Mouse (Mus musculus) stomach, embryonic 14.5 days (tissue): Measurements from ENCODE around the gene Gm45716. TPM values are rescaled to one million over a fixed set of nuclear protein-coding genes. Genes with fewer than 3 reads are reported as not detected.
"Not testable (repeated sequence)": the region's sequence is repeated elsewhere in the genome, so short reads cannot be mapped to it uniquely, and the experiment has no call there.

Experiments
- ATAC-seq: fragments of 200-750 bp; cut with Nextera tagmentation; 2 replicates; pipeline ENCODE4 v1.8.0; 2017; ENCODE audit warnings: low read depth, moderate TSS enrichment; ENCODE audit not compliant: insufficient number of reproducible peaks, insufficient read depth, low FRiP score
- H3K27ac ChIP-seq: fragments of 300-500 bp; sonication (generic); 2 replicates; pipeline ENCODE4 v1.5.1; 2014; ENCODE audit warnings: mild to moderate bottlenecking, low read length, moderate library complexity, mixed read lengths
- H3K27me3 ChIP-seq: fragments of 300-500 bp; sonication (generic); 2 replicates; pipeline ENCODE4 v1.6.1; 2014; ENCODE audit warnings: low read length, control low read depth, mixed read lengths; ENCODE audit not compliant: control insufficient read depth, insufficient read depth
- H3K36me3 ChIP-seq: fragments of 300-500 bp; sonication (generic); 2 replicates; pipeline ENCODE4 v1.6.1; 2014; ENCODE audit warnings: mild to moderate bottlenecking, control low read depth, low read length, moderate library complexity, mixed read lengths; ENCODE audit not compliant: control insufficient read depth, insufficient read depth
- H3K4me1 ChIP-seq: fragments of 300-500 bp; sonication (generic); 2 replicates; pipeline ENCODE4 v1.6.1; 2014; ENCODE audit warnings: low read length, control low read depth, mixed read lengths; ENCODE audit not compliant: control insufficient read depth, insufficient read depth
- H3K4me2 ChIP-seq: fragments of 300-500 bp; sonication (generic); replicated peaks from 2 replicates; pipeline ENCODE4 v1.6.1; 2014; ENCODE audit warnings: low read depth, low read length, control low read depth
- H3K4me3 ChIP-seq: fragments of 300-500 bp; sonication (generic); 2 replicates; pipeline ENCODE4 v1.5.1; 2014; ENCODE audit warnings: low read depth, low read length, control low read depth
- H3K9ac ChIP-seq: fragments of 300-500 bp; sonication (generic); replicated peaks from 2 replicates; pipeline ENCODE4 v1.6.1; 2014; ENCODE audit warnings: low read depth, mild to moderate bottlenecking, control low read depth, low read length, moderate library complexity, mixed read lengths
- H3K9me3 ChIP-seq: fragments of 300-500 bp; sonication (generic); 2 replicates; pipeline ENCODE4 v1.6.1; 2016; ENCODE audit warnings: low read depth, low read length, control low read depth; ENCODE audit not compliant: control insufficient read depth
- WGBS: fragments of 180-500 bp; shearing (Covaris S2); extraction: QIAGEN DNeasy Blood & Tissue Kit; methylation state at CpG from one replicate; pipeline ENCODE4 v1.1.7; 2014; 5-methylcytosine and 5-hydroxymethylcytosine counted together
- polyA plus RNA-seq: library from polyadenylated mRNA; unstranded; fragments of >200 nt; fragmentation: Nextera tagmentation; extraction: Ambion mirVana; gene quantifications from 2 replicates; pipeline ENCODE4 v1.2.1, GENCODE M21; 2014

The Gm45716 gene
- polyA plus RNA-seq, 1 experiment from 2014 or later: 10.9 TPM

DNA sequence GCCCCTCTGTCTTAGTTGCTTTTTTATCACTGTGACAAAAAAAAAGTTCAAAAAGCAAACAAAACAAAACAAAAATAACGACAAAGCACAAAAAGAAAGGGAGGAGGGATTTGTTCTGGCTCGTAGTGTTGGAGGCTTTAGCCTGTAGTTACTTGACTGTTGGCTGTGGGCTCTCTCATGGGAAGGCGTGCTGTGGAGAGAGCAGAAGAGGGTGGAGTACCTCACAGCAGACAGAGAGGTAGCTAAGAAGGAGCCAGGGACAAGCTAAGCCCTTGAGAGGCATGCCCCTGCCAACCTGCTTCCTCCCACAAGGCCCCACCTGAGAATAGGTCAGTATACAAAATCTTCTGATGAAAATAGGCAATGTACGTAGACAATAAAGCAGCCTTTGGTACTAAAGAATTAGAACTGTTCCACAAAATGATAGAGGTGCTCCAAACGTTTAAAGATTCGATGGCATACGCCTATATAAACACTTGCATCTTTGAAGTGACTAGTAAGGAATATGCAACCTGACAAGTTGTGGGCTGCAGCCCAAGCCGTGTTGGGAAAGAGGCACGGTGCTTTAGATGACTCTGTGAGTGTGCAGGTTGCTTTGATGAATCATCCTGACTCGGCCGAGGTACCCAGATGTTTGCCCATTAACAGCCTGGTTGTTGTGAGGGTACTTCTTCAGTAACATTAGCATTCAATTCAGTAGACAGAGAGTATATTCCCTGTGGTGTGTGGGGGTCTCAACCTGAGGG, 82.8 kb downstream of the Gm45716 start:
- peaks cover 11% of the 10 kb centered on the region for H3K36me3 ChIP-seq
- no peak overlapping the region for H3K9ac ChIP-seq
- 73% methylated on average over 11 of the region's 11 CpGs for WGBS

DNA sequence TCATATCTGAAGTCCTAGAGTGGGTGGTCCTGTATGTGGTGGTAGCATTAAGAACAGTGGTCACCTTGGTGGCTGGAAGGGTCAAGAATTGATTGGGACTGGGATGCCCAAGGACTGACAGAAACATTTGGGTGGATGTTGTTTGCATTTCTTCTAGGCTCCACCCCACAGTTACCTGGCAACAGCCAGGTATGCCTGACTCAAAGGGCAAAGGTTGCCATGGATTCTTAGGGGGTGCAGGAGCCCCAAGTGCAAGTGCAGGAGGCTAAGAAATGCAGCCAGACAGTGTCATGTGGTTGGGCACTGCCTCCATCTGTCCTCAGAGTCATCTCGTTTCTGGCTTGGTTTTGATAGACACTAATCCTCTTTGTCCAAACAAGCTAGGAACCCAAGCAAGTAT, 86.7 kb downstream of the Gm45716 start:
- no peaks in the 10 kb centered on the region for H3K4me1 ChIP-seq
- H3K27ac ChIP-seq: no peak overlapping the region
- peaks cover 7% of the 10 kb centered on the region; the same call in 1 of the 2 replicates for H3K36me3 ChIP-seq
- no peaks in the 10 kb centered on the region for H3K9me3 ChIP-seq
- WGBS: 24% methylated on average over 1 of the region's 1 CpGs
- H3K4me2 ChIP-seq: no peak overlapping the region
- no peak for ATAC-seq
- no peak overlapping the region for H3K4me3 ChIP-seq
- no peak overlapping the region for H3K9ac ChIP-seq
- H3K27me3 ChIP-seq: no peaks in the 10 kb centered on the region

More for the DNA sequence above, 82.8 kb downstream of the Gm45716 start:
- Histone ChIP-seq H3K27ac (no peak overlapping the region), H3K27me3 (no peaks in the 10 kb centered on the region), H3K4me3 (no peak overlapping the region), H3K4me1 (no peaks in the 10 kb centered on the region), H3K4me2 (no peak overlapping the region), H3K9me3 (no peaks in the 10 kb centered on the region)
- ATAC-seq: no peak

DNA sequence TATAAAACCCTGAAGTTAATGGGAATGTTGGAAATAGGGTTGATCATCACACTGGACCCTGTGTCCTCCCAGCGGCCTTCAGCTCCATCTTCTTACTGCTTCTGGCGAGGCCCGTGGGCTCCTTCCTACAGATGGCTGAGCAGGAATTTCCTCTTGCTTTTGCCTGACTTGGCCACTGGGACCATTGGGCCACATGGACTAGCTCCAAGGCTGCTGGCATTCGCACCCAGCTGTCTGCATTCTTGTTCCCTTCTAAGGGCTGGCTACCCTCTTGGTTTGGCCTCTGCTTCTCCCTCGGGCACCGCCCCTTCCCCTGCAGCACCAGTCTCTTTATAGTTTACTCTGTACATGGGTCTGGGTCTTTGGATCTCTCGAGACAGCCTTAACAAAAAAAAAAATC, 88.2 kb downstream of the Gm45716 start:
- no peaks in the 10 kb centered on the region for H3K9me3 ChIP-seq
- H3K27me3 ChIP-seq: no peaks in the 10 kb centered on the region
- H3K4me1 ChIP-seq: no peaks in the 10 kb centered on the region
- H3K27ac ChIP-seq: no peak overlapping the region
- H3K4me2 ChIP-seq: no peak overlapping the region
- peaks cover 5% of the 10 kb centered on the region; the same call in 1 of the 2 replicates for H3K36me3 ChIP-seq
- no peak overlapping the region for H3K4me3 ChIP-seq
- WGBS: 83% methylated on average over 7 of the region's 7 CpGs
- no peak overlapping the region for H3K9ac ChIP-seq
- ATAC-seq: no peak

DNA sequence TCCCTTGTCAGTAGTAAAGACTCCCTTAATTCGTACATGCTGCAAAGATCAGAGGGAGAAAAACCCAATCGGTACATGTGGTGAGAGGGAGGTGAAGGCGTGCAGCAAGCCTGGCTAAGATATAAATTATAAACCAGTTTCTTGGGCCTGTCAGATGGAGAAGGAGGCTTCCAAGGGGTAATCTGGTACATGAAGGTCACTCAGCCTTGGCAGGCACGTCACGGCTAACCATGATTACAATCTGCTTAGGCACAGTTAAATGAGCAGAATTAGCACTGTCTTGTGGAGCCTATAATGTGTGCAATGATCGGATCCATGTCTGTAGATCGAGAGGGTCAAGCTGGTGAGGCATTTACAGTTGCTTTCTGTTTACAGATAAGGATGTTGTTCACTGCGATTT, 88.7 kb downstream of the Gm45716 start:
- H3K4me1 ChIP-seq: no peaks in the 10 kb centered on the region
- WGBS: 90% methylated on average over 8 of the region's 8 CpGs
- H3K27me3 ChIP-seq: no peaks in the 10 kb centered on the region
- peaks cover 5% of the 10 kb centered on the region; the same call in 1 of the 2 replicates for H3K36me3 ChIP-seq
- no peak overlapping the region for H3K4me3 ChIP-seq
- H3K9ac ChIP-seq: no peak overlapping the region
- H3K27ac ChIP-seq: no peak overlapping the region
- no peaks in the 10 kb centered on the region for H3K9me3 ChIP-seq
- H3K4me2 ChIP-seq: no peak overlapping the region
- no peak for ATAC-seq

DNA sequence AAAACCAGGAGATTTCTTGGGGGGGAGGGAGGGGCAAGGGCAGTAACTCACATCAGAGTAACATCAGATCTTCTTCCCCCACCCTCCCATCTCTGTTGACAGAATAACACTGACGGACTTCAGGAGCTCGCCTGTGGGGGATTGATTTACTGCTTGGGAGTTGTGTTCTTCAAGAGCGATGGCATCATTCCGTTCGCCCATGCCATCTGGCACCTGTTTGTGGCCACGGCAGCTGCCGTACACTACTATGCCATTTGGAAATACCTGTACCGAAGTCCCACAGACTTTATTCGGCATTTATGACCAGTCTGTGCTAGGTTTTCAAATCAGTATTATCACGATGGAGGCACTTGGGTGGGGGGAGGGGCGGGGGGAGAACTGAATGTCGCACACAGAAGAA, 89.1 kb downstream of the Gm45716 start:
- Histone ChIP-seq H3K36me3 (peaks cover 5% of the 10 kb centered on the region; the same call in 1 of the 2 replicates), H3K4me3 (no peak overlapping the region), H3K4me2 (no peak overlapping the region), H3K9ac (no peak overlapping the region), H3K27me3 (no peaks in the 10 kb centered on the region), H3K4me1 (no peaks in the 10 kb centered on the region), H3K27ac (no peak overlapping the region), H3K9me3 (no peaks in the 10 kb centered on the region)
- no peak for ATAC-seq
- 90% methylated on average over 12 of the region's 12 CpGs for WGBS

DNA sequence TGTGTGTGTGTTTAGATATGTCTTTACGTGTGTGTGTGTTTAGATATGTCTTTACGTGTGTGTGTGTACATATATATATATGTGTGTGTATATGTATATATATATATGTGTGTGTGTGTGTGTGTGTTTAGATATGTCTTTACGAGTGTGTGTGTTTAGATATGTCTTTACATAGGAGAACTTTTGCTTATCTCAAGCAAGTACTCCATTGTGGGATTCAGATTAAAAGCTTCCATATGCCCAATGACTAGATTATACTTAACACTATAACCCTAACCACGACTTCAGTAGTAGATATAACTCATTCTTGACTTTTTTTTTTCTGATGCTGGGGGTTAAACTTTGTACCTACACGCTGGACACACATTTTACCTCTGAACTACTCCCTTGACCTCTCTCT, 92.6 kb downstream of the Gm45716 start:
- Histone ChIP-seq H3K27me3 (no peaks in the 10 kb centered on the region), H3K9me3 (no peaks in the 10 kb centered on the region), H3K36me3 (no peaks in the 10 kb centered on the region), H3K4me1 (no peaks in the 10 kb centered on the region), H3K9ac (no peak overlapping the region), H3K4me3 (no peak overlapping the region), H3K4me2 (no peak overlapping the region), H3K27ac (no peak overlapping the region)
- ATAC-seq: no peak
- 80% methylated on average over 5 of the region's 5 CpGs for WGBS

DNA sequence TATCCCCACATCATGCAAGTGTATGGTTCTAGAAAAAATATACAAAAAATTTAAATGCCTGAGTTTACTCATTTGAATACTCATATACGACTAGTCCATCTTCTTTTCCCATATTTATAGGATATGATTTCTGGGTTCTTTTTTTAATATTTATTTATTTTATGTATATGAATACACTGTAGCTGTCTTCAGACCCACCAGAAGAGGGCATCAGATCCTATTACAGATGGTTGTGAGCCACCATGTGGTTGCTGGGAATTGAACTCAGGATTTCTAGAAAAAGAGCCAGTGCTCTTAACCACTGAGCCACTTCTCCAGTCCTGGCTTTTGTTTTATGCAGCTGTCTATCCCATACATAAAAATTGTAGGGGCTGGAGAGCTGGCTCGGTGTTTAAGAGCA, 94.5 kb downstream of the Gm45716 start:
- not testable (repeated sequence) for ATAC-seq, H3K27ac ChIP-seq, H3K9ac ChIP-seq, H3K9me3 ChIP-seq, H3K4me2 ChIP-seq, H3K4me1 ChIP-seq, H3K27me3 ChIP-seq, H3K36me3 ChIP-seq, H3K4me3 ChIP-seq
- WGBS: 90% methylated on average over 2 of the region's 2 CpGs

DNA sequence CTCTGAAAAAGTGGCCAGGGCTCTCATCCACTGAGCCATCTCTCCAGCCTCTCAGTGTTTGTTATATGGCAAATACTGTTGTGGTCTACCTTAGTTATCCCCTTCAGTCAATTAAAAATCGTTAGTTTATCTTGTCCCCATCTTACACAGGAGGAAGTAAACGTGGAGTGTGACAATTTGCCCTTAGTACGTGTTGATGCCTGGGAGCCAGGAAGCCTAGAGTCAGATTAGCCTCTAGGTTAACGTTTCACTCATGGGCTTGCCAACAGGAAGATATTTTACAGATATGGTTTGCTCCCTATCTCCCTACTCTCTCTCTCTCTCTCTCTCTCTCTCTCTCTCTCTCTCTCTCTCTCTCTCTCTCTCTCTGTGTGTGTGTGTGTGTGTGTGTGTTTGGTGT, 95.7 kb downstream of the Gm45716 start:
- H3K36me3 ChIP-seq: no peaks in the 10 kb centered on the region
- no peaks in the 10 kb centered on the region for H3K4me1 ChIP-seq
- no peak for ATAC-seq
- no peaks in the 10 kb centered on the region for H3K9me3 ChIP-seq
- H3K9ac ChIP-seq: no peak overlapping the region
- no peak overlapping the region for H3K4me3 ChIP-seq
- 56% methylated on average over 4 of the region's 4 CpGs for WGBS
- no peaks in the 10 kb centered on the region for H3K27me3 ChIP-seq
- no peak overlapping the region for H3K4me2 ChIP-seq
- no peak overlapping the region for H3K27ac ChIP-seq

DNA sequence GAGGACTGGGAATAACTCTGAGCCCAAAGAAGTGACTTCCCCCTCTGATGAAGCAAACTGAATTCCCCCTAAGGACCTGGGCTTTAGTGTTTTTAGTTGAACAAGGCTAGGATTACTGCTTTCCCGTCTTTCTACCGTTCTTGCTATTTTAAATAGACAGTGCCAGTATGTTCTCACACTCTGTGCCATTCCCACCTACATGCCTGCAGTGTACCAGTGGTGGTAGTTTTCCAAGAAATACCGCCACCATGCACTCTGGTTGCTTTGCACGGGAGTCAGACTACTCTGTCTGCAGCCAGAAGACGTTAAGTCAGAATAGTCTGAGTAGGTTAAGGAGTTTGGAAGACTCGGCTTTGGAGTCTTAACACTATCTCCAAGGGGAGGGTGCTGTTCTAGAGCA, 96.1 kb downstream of the Gm45716 start:
- no peaks in the 10 kb centered on the region for H3K27me3 ChIP-seq
- no peak overlapping the region for H3K4me3 ChIP-seq
- no peak overlapping the region for H3K4me2 ChIP-seq
- no peak overlapping the region for H3K9ac ChIP-seq
- WGBS: 79% methylated on average over 6 of the region's 6 CpGs
- H3K4me1 ChIP-seq: no peaks in the 10 kb centered on the region
- ATAC-seq: no peak
- H3K27ac ChIP-seq: no peak overlapping the region
- H3K9me3 ChIP-seq: no peaks in the 10 kb centered on the region
- no peaks in the 10 kb centered on the region for H3K36me3 ChIP-seq
